Mouse (Mus musculus) MEL-GATA-1-ER (cell line): ENCODE measurements at regions not wholly inside any gene's neighbourhood (a gene's known extent, or its start where the extent isn't known, plus 50 kb on each side); places are given as distances from the start of the nearest gene placed in this dataset.

Experiments
- DNase-seq: peaks from one replicate; pipeline ENCODE4 v3.0.0-alpha.2; 2012; ENCODE audit warnings: low read depth; ENCODE audit errors: extremely low read depth

DNA sequence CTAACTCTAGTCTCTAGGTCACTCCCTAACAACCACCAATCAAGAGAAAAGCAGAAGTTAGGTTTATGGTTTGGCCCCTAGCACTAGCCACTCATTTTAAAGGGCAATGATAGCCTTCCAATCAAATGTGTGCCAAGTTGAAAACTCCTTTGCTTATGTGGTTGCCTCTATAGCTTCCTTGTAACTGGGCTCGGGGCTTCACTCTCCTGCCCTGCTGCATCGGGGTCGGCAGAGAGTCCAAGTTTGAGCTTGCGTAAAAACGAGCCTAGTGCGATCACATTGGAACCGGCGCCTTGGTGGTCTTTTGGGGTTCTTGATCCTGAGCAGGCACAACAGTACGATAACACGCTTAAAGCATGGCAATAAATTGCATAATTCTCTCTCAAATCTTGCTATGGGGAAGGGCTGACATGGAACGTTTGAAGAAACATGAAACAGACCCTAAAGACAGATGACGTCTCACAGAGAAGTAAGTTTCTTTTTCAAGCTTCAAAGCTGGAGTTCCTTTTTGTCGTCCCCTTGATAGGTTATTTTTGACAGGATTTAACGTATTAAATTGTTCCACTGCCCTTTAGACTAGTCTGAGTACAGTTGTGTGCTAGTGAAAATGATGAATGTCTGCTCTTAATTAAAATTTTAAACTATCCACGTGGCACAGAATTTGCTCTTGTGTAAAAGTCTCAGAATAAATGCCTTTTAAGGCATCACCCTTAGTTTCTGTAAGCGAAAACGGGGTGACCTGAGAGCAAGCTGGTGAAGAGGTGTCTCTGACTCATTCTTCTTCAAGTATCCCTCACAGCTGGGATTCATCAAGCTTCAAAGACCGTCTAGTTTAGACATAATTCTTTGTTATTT is 52.0 kb downstream of the 4930426L09Rik start:
- DNase-seq = peak; percentile 59

DNA sequence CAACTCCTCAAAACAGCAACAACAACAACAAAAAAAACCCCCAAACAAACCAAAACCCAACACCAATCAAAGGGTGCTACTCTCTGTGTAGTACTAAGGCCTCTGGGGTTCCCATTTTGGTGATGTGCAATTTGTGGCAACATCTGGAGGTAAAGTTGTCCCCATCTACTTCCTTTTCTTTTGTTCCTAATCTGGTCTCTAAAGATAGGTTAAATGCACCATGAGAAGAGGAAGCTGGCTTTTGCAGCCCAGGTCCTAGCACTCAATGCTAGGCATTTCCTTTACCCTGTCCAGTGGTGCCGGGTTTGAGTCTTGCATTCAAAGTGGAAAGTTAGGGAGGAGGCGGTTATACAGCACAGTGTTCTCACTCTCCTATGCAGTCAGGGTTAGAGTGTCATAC is 57.4 kb downstream of the 4930426L09Rik start:
- peak; percentile 88 for DNase-seq

- no peak for DNase-seq
Observed at GRCm38 (mm10) chr2:19057859-19058258, 59.7 kb downstream of the 4930426L09Rik start.

- DNase-seq = no peak
Observed at GRCm38 (mm10) chr2:19058765-19059164, 60.6 kb downstream of the 4930426L09Rik start.

GRCm38 (mm10) chr2:19059246-19059645 is 61.1 kb downstream of the 4930426L09Rik start:
- DNase-seq = peak; percentile 64

DNA sequence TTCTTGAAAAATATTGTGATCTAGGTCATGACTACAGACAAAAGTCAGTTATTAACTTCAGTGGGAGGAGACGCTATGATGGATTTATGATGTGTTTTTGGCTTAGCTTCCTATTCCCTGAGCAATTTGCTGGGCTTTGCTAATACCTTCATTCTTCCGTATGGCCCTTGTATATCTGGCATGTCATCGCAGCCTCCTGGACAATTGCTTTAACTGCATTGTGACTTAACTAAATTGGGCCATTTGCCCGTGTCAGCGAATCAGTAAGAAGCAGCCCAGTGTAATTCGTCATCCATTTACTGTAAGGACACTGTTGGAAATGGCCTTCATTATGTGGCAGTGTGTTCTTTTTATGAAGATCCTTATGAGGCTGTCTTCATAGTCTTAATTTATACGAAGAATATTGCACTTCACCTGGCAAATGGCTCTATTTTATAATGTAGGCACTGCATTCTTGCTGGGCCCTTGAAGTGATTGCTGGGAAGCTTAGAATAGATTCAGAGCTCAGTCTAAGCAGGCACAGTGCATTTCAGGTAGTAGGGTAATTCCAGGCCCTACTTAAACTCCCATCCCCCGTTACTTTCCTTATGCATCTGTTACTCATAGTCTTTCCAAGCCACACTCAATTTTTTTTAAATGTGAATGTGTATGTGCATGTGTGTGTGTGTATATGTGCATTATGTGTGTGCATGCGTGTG is 62.2 kb downstream of the 4930426L09Rik start:
- no peak for DNase-seq

- DNase-seq = no peak
Observed at GRCm38 (mm10) chr2:19064560-19065362, 66.6 kb downstream of the 4930426L09Rik start.

- no peak for DNase-seq
Observed at GRCm38 (mm10) chr2:19065511-19065910, 67.4 kb downstream of the 4930426L09Rik start.

- DNase-seq = no peak
Observed at GRCm38 (mm10) chr2:19068161-19068560, 70.0 kb downstream of the 4930426L09Rik start.

- DNase-seq = no peak
Observed at GRCm38 (mm10) chr2:19083816-19084215, 85.7 kb downstream of the 4930426L09Rik start.

- peak; percentile 13 for DNase-seq
Observed at GRCm38 (mm10) chr2:19085105-19085504, 87.0 kb downstream of the 4930426L09Rik start.

DNA sequence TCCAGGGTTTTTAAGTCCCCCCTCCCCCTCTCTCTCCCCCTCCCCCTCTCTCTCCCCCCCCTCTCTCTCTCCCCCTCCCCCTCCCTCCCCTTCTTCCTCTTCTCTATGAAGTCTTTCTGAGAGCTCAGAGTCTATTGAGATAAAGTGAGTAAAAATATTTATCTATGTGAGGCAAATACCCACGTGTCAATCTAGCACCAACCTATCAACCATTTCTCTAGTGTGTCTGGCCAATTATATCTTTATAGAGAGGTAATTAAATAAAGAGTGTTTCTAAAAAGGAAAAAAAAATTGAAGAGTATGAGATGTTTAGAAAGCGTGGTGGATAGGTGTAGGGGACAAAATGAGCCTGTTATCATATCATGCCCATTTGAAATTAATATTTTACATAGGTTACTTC is 88.0 kb downstream of the 4930426L09Rik start:
- DNase-seq = peak; percentile 27

DNA sequence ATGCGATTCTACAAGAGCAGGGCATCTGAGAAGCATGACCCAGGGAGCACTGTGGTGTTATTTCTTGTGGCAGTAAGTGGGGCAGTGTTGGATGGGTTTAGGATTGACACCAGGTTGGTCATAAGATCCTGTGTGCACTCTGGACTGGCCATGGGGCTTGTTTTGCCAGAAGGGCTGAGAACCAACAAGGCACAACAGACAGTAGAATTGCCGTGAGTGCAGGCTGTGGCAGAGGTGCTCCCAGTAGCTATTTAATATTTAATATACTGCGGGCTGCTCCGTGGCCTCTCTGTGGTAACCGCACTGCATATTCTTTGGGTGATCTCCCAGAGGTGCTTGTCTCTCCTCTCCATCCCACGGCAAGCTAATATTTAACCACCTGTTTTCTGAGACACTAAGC is 88.5 kb downstream of the 4930426L09Rik start:
- DNase-seq = no peak

DNA sequence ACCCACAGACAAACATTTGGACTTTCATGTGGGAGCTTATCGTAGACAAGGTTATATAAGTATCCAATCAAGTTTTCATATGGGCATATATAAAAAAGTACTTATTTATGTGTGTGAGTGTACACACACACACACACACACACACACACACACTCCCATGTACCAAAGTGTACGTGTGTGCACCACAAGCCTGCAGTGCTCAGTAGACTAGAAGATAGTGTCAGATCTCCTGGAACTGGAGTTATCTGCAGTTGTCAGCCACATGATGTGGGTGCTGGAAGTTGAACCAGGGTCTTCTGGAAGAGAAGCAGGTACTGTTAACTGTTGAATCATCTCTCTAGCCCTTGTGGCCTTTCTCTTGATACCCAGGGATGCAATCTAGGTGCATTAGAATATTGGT is 99.7 kb upstream of the Armc3 start:
- no peak for DNase-seq

GRCm38 (mm10) chr2:19108753-19109152 is 90.3 kb upstream of the Armc3 start:
- DNase-seq = no peak

DNA sequence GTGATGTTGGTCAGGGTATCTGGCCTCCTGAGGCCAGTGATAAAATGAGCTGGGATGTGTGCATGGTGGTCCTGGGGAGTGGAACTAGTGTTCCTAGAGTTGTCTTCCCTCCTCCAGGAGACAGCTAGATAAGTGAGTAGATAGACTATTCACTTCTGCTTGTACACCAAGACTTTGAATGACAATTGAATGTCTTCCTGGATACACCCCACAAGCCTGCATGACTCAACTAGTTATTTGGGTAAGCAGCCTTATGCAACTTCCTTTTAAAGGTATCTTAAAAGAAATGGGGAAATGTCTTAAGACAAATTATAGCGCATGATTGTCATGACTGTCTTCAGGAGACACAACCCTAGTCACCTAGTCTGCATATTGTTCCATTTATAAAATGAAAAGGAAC is 79.2 kb upstream of the Armc3 start:
- peak; percentile 43 for DNase-seq

DNA sequence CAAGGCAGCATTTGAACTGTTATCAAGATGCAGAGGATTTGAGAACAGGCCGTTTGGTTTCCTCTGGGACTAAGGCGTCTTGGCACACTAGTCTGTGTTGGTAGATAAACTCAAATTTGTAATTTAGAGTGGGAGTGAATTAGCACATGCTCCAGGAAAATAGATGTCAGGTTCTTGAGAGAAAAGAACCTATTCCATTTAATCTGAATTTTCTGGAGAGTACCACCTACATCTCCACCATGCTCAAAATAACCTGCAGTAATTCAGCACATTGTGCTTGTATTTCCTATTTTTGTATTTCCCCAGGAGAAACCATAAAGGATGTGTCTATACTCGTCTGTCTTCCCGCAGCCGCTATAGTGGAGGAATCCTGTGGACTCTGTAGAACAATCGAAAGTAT is 66.2 kb upstream of the Armc3 start:
- no peak for DNase-seq

DNA sequence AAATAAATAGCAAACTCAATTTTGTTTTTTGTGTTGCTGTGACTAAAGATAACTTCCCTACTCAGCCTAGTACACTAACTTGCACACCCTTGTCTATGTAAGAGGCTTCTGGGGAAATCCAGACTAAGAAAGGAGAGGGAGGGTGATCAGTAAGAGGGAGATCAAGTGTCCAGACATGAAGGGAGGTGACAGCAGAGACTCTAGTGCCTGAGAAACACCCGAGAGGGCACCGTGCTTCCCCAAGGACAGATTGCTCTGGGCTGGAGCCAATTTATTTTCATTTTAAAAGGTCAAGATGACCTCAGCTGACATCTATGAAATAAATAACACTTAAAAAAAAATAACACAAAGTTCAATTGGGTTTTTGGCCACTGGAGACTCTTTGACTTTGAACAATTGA is 56.5 kb upstream of the Armc3 start:
- DNase-seq = no peak

GRCm38 (mm10) chr2:19145412-19145811 is 53.7 kb upstream of the Armc3 start:
- DNase-seq = peak; percentile 40

DNA sequence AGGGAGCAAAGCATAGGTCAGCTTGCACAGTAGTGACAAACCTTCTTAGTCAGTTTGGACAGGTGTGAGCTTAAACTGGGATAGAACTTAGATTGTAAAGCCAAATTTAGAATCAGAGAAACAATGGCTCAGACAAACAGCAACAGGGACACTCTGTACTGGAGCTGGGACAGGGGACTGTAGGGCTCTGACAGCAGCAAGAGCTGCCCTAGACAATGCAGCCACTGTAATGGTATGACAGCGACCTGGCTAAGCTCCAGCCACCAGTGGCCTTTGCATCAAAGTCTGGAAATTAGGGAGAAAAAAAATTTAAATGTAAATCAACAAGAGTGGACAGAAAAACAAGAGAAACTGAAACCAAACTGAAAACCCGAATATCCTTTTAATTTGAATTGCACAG is 53.2 kb upstream of the Armc3 start:
- DNase-seq = no peak

- no peak for DNase-seq
Observed at GRCm38 (mm10) chr2:19146289-19146688, 52.8 kb upstream of the Armc3 start.

GRCm38 (mm10) chr2:19148812-19149211 is 50.3 kb upstream of the Armc3 start:
- DNase-seq = no peak
